Mouse (Mus musculus) colon, adult 2 months (tissue): ENCODE results near the gene Vmn2r111. TPM values are rescaled to one million over a fixed set of nuclear protein-coding genes. Genes with fewer than 3 reads are reported as not detected.

Source experiments
- polyA plus RNA-seq: library from polyadenylated mRNA; depleted of rRNA; stranded (reverse); fragments of >200 nt; gene quantifications from 2 replicates; pipeline ENCODE4 v1.2.3, GENCODE M21; 2012; rRNA removed

Vmn2r111 gene
- polyA plus RNA-seq = not detected in 2 replicates

DNA sequence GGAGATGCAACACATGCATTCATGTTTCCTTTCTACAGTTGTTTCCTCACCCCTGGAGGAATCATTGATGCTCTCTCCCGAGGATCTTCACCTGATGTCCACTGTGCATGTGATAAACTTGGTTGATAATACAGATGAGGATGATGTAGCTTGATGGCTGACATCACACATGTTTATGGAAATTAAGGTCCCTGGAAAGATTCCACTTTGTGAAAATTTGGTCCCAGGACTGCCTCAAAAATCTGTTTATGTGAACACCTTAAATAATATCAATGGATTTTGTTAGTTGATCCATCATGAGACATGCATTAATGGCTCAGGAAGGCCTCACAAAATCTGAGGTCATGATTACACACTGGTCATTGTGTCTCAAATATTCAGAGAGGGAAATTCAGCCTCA is at the start of gene Vmn2r111:
Vmn2r111 (minus strand) TSS at position 101 of the 400 bp plus-strand sequence.

DNA sequence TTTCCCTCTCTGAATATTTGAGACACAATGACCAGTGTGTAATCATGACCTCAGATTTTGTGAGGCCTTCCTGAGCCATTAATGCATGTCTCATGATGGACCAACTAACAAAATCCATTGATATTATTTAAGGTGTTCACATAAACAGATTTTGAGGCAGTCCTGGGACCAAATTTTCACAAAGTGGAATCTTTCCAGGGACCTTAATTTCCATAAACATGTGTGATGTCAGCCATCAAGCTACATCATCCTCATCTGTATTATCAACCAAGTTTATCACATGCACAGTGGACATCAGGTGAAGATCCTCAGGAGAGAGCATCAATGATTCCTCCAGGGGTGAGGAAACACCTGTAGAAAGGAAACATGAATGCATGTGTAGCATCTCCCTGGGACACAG is 27.4 kb upstream of the Vmn2r111 start, which contains the start of gene Vmn2r112:
Vmn2r112 (plus strand) TSS at position 301 of the 400 bp plus-strand sequence.

Other genes with a start within 250 kb of the Vmn2r111 start
- 2.7 and 4.2 TPM in 2 replicates for gene Zfp944, start 212.1 kb downstream of the Vmn2r111 start, polyA plus RNA-seq
- gene Zfp758, start 212.0 kb downstream of the Vmn2r111 start, polyA plus RNA-seq = 0.58 and 0.65 TPM in 2 replicates
- gene Zfp946, start 149.3 kb downstream of the Vmn2r111 start, polyA plus RNA-seq = 4.6 and 5.1 TPM in 2 replicates
- gene Vmn2r112, start 27.5 kb upstream of the Vmn2r111 start, polyA plus RNA-seq = not detected in 2 replicates